Mouse (Mus musculus) liver, embryonic 11.5 days (tissue): Measurements from ENCODE around the gene Fam118b. TPM values are rescaled to one million over a fixed set of nuclear protein-coding genes. Genes with fewer than 3 reads are reported as not detected.

ENCODE experiments used
- ATAC-seq: fragments of 200-750 bp; cut with Nextera tagmentation; replicated peaks from 2 replicates; pipeline ENCODE4 v1.8.0; 2017; ENCODE audit warnings: moderate number of reproducible peaks, mild to moderate bottlenecking, moderate TSS enrichment, moderate library complexity; ENCODE audit not compliant: low FRiP score
- DNase-seq: peaks from one replicate; pipeline ENCODE4 v3.0.0-alpha.2; 2017; ENCODE audit warnings: low spot score
- H3K27ac ChIP-seq: fragments of 300-500 bp; sonication (generic); 2 replicates; pipeline ENCODE4 v1.5.1; 2014; ENCODE audit warnings: mild to moderate bottlenecking, low read depth, low read length, control low read depth
- H3K27me3 ChIP-seq: fragments of 300-500 bp; sonication (generic); replicated peaks from 2 replicates; pipeline ENCODE4 v1.6.1; 2014; ENCODE audit warnings: low read length, mixed read lengths; ENCODE audit not compliant: control insufficient read depth, insufficient read depth
- H3K36me3 ChIP-seq: fragments of 300-500 bp; sonication (generic); 2 replicates; pipeline ENCODE4 v1.6.1; 2014; ENCODE audit warnings: mild to moderate bottlenecking, low read length, moderate library complexity, mixed read lengths; ENCODE audit not compliant: control insufficient read depth, insufficient read depth
- H3K4me1 ChIP-seq: fragments of 300-500 bp; sonication (generic); replicated peaks from 2 replicates; pipeline ENCODE4 v1.6.1; 2014; ENCODE audit warnings: low read length, mixed read lengths; ENCODE audit not compliant: control insufficient read depth, insufficient read depth
- H3K4me2 ChIP-seq: fragments of 300-500 bp; sonication (generic); 2 replicates; pipeline ENCODE4 v1.6.1; 2014; ENCODE audit warnings: mild to moderate bottlenecking, control low read depth, moderate library complexity
- H3K4me3 ChIP-seq: fragments of 300-500 bp; sonication (generic); 2 replicates; pipeline ENCODE4 v1.5.1; 2014; ENCODE audit warnings: low read depth, low read length, control low read depth
- H3K9ac ChIP-seq: fragments of 300-500 bp; sonication (generic); 2 replicates; pipeline ENCODE4 v1.6.1; 2014; ENCODE audit warnings: low read depth, low read length, control low read depth
- H3K9me3 ChIP-seq: fragments of 300-500 bp; sonication (generic); 2 replicates; pipeline ENCODE4 v1.6.1; 2016; ENCODE audit warnings: low read length, inconsistent platforms, mixed read lengths; ENCODE audit not compliant: control insufficient read depth
- WGBS: fragments of 180-500 bp; shearing (Covaris S2); extraction: QIAGEN DNeasy Blood & Tissue Kit; methylation state at CpG from one replicate; pipeline ENCODE4 v1.1.7; 2014; 5-methylcytosine and 5-hydroxymethylcytosine counted together
- polyA plus RNA-seq: library from polyadenylated mRNA; unstranded; fragments of >200 nt; fragmentation: Nextera tagmentation; extraction: Ambion mirVana; gene quantifications from 2 replicates; pipeline ENCODE4 v1.2.1, GENCODE M21; 2014

Fam118b gene
- polyA plus RNA-seq, 1 experiment from 2014 or later: 31.3 TPM

- Histone ChIP-seq H3K4me1 (no peaks in the 10 kb centered on the region), H3K4me2 (no peak overlapping the region), H3K9me3 (no peaks in the 10 kb centered on the region), H3K9ac (no peak overlapping the region), H3K4me3 (no peak overlapping the region), H3K27ac (no peak overlapping the region), H3K36me3 (no peaks in the 10 kb centered on the region), H3K27me3 (no peaks in the 10 kb centered on the region)
- ATAC-seq: no peak
- no peak for DNase-seq
- 79% methylated on average over 5 of the region's 5 CpGs for WGBS
These were observed 25.9 kb upstream of the Fam118b start for GRCm38 (mm10) chr9:35293465-35293864.

GRCm38 (mm10) chr9:35290916-35291315 lies 23.3 kb upstream of the Fam118b start:
- Histone ChIP-seq H3K4me1 (no peaks in the 10 kb centered on the region), H3K4me2 (no peak overlapping the region), H3K27ac (no peak overlapping the region), H3K36me3 (no peaks in the 10 kb centered on the region), H3K27me3 (no peaks in the 10 kb centered on the region), H3K4me3 (no peak overlapping the region), H3K9me3 (no peaks in the 10 kb centered on the region), H3K9ac (no peak overlapping the region)
- no peak for DNase-seq
- WGBS: 44% methylated on average over 4 of the region's 4 CpGs
- no peak for ATAC-seq

- WGBS: 76% methylated on average over 3 of the region's 3 CpGs
- no peaks in the 10 kb centered on the region for H3K27me3 ChIP-seq
- no peak overlapping the region for H3K27ac ChIP-seq
- H3K4me3 ChIP-seq: no peak overlapping the region
- ATAC-seq (no peak), DNase-seq (no peak)
- H3K4me1 ChIP-seq: no peaks in the 10 kb centered on the region
- no peak overlapping the region for H3K9ac ChIP-seq
- H3K36me3 ChIP-seq: no peaks in the 10 kb centered on the region
- H3K9me3 ChIP-seq: no peaks in the 10 kb centered on the region
- H3K4me2 ChIP-seq: no peak overlapping the region
These were observed 22.8 kb upstream of the Fam118b start for GRCm38 (mm10) chr9:35290417-35290816.

GRCm38 (mm10) chr9:35289992-35290391 lies 22.4 kb upstream of the Fam118b start:
- DNase-seq (no peak), ATAC-seq (no peak)
- 46% methylated on average over 7 of the region's 7 CpGs for WGBS
- Histone ChIP-seq H3K27me3 (no peaks in the 10 kb centered on the region), H3K36me3 (no peaks in the 10 kb centered on the region), H3K9me3 (no peaks in the 10 kb centered on the region), H3K4me3 (no peak overlapping the region), H3K9ac (no peak overlapping the region), H3K4me1 (no peaks in the 10 kb centered on the region), H3K27ac (no peak overlapping the region), H3K4me2 (no peak overlapping the region)

GRCm38 (mm10) chr9:35286351-35286750 lies 18.7 kb upstream of the Fam118b start:
- Histone ChIP-seq H3K4me3 (no peak overlapping the region), H3K27me3 (no peaks in the 10 kb centered on the region), H3K4me1 (no peaks in the 10 kb centered on the region), H3K9me3 (no peaks in the 10 kb centered on the region), H3K4me2 (no peak overlapping the region), H3K27ac (no peak overlapping the region), H3K9ac (no peak overlapping the region), H3K36me3 (no peaks in the 10 kb centered on the region; the same call in 1 of the 2 replicates)
- ATAC-seq (no peak), DNase-seq (no peak)
- 74% methylated on average over 3 of the region's 3 CpGs for WGBS

GRCm38 (mm10) chr9:35284351-35284750 lies 16.7 kb upstream of the Fam118b start:
- Histone ChIP-seq H3K4me1 (no peaks in the 10 kb centered on the region), H3K27me3 (no peaks in the 10 kb centered on the region), H3K4me3 (no peak overlapping the region), H3K4me2 (no peak overlapping the region), H3K36me3 (no peaks in the 10 kb centered on the region; the same call in 1 of the 2 replicates), H3K9ac (no peak overlapping the region), H3K9me3 (no peaks in the 10 kb centered on the region), H3K27ac (no peak overlapping the region)
- ATAC-seq (no peak), DNase-seq (no peak)
- WGBS: 76% methylated on average over 4 of the region's 4 CpGs

GRCm38 (mm10) chr9:35283415-35284069 lies 15.9 kb upstream of the Fam118b start:
- no peaks in the 10 kb centered on the region for H3K27me3 ChIP-seq
- no peaks in the 10 kb centered on the region for H3K4me1 ChIP-seq
- H3K4me3 ChIP-seq: no peak overlapping the region
- no peaks in the 10 kb centered on the region for H3K9me3 ChIP-seq
- ATAC-seq: no peak
- WGBS: 70% methylated on average over 13 of the region's 13 CpGs
- H3K4me2 ChIP-seq: no peak overlapping the region
- H3K36me3 ChIP-seq: no peaks in the 10 kb centered on the region; the same call in 1 of the 2 replicates
- H3K27ac ChIP-seq: no peak overlapping the region
- no peak overlapping the region for H3K9ac ChIP-seq
- no peak for DNase-seq

GRCm38 (mm10) chr9:35282851-35283200 lies 15.2 kb upstream of the Fam118b start:
- H3K4me3 ChIP-seq: no peak overlapping the region
- ATAC-seq: no peak
- no peaks in the 10 kb centered on the region for H3K9me3 ChIP-seq
- H3K27ac ChIP-seq: no peak overlapping the region
- no peaks in the 10 kb centered on the region for H3K27me3 ChIP-seq
- peaks cover 3% of the 10 kb centered on the region; the same call in 1 of the 2 replicates for H3K36me3 ChIP-seq
- no peak overlapping the region for H3K9ac ChIP-seq
- H3K4me1 ChIP-seq: no peaks in the 10 kb centered on the region
- DNase-seq: no peak
- 69% methylated on average over 5 of the region's 5 CpGs for WGBS
- no peak overlapping the region for H3K4me2 ChIP-seq
